Mouse (Mus musculus) ES-E14 (cell line): Measurements from ENCODE around the gene Rnf144b. TPM values are rescaled to one million over a fixed set of nuclear protein-coding genes. Genes with fewer than 3 reads are reported as not detected.
A peak's percentile ranks its signal among the peaks of the same experiment; 100 is the strongest.

ENCODE experiments used
- DNase-seq: peaks from one replicate; pipeline ENCODE4 v3.0.0-alpha.2; 2013; ENCODE audit warnings: low read depth, low spot score
- H3K27ac ChIP-seq: 2 replicates; pipeline ENCODE4 v1.5.1; 2012; ENCODE audit warnings: low read depth, mild to moderate bottlenecking, low read length, moderate library complexity, mixed read lengths; ENCODE audit not compliant: poor library complexity, insufficient read depth, severe bottlenecking
- H3K36me3 ChIP-seq: 2 replicates; pipeline ENCODE4 v1.6.1; 2012; ENCODE audit warnings: mild to moderate bottlenecking, low read length, moderate library complexity, mixed read lengths; ENCODE audit not compliant: control insufficient read depth, poor library complexity, insufficient read depth, severe bottlenecking
- H3K4me1 ChIP-seq, 2 experiments: fragments of 150-350 bp in 1 of 2; sonication (generic) in 1 of 2; 2 replicates each; pipeline ENCODE4 v1.6.1; 2012; ENCODE audit warnings: low read length in 2 of 2, mild to moderate bottlenecking in 1 of 2, mixed read lengths in 1 of 2; ENCODE audit not compliant: control insufficient read depth in 2 of 2, insufficient read depth in 2 of 2, poor library complexity in 1 of 2
- H3K4me3 ChIP-seq, 2 experiments: fragments of 150-350 bp in 1 of 2; sonication (generic) in 1 of 2; 2 replicates each; pipeline ENCODE4 v1.5.1; 2012; ENCODE audit warnings: low read length in 2 of 2, low read depth in 1 of 2, mild to moderate bottlenecking in 1 of 2, mixed read lengths in 1 of 2; ENCODE audit not compliant: insufficient read depth in 1 of 2, poor library complexity in 1 of 2, severe bottlenecking in 1 of 2
- H3K9ac ChIP-seq: 2 replicates; pipeline ENCODE4 v1.6.1; 2012; ENCODE audit warnings: low read depth, mild to moderate bottlenecking, low read length, mixed read lengths; ENCODE audit not compliant: poor library complexity, insufficient read depth, severe bottlenecking
- H3K9me3 ChIP-seq: fragments of 150-350 bp; sonication (generic); 2 replicates; pipeline ENCODE4 v1.6.1; 2012; ENCODE audit warnings: low read depth, mild to moderate bottlenecking, low read length; ENCODE audit not compliant: control insufficient read depth, insufficient read depth
- CHD2 ChIP-seq: IDR thresholded peaks from 2 replicates; pipeline ENCODE4 v1.6.1; 2014; ENCODE audit warnings: mild to moderate bottlenecking, low read depth, low read length, inconsistent platforms
- HCFC1 ChIP-seq: IDR thresholded peaks from 2 replicates; pipeline ENCODE4 v1.6.1; 2012; ENCODE audit warnings: low read length, inconsistent platforms, borderline replicate concordance; ENCODE audit not compliant: insufficient read depth
- MAFK ChIP-seq: IDR thresholded peaks from 2 replicates; pipeline ENCODE4 v1.6.1; 2014; ENCODE audit warnings: mild to moderate bottlenecking, low read depth, low read length, inconsistent platforms; ENCODE audit not compliant: insufficient read depth
- ZC3H11A ChIP-seq: IDR thresholded peaks from 2 replicates; pipeline ENCODE4 v1.6.1; 2012; ENCODE audit warnings: low read depth, mild to moderate bottlenecking, inconsistent platforms, low read length, borderline replicate concordance
- ZNF384 ChIP-seq: IDR thresholded peaks from 2 replicates; pipeline ENCODE4 v1.6.1; 2012; ENCODE audit warnings: low read depth, low read length, inconsistent platforms
- in situ Hi-C, 2 experiments: fragments of 600-800 bp; cut with MboI; formaldehyde crosslinking; loops; one replicate each; pipeline ENCODE4 v1.15.1; 2025; ENCODE audit warnings: low sequenced_read_pairs in 2 of 2, inconsistent platforms in 1 of 2; ENCODE audit not compliant: unreplicated experiment in 2 of 2
- total RNA-seq: library from RNA; depleted of rRNA; stranded (reverse); fragments of 300-350 nt; gene quantifications from 2 replicates; pipeline ENCODE4 v1.2.3, GENCODE M21; 2012

The Rnf144b gene
- total RNA-seq, 1 experiment, result 1.2 TPM

DNA sequence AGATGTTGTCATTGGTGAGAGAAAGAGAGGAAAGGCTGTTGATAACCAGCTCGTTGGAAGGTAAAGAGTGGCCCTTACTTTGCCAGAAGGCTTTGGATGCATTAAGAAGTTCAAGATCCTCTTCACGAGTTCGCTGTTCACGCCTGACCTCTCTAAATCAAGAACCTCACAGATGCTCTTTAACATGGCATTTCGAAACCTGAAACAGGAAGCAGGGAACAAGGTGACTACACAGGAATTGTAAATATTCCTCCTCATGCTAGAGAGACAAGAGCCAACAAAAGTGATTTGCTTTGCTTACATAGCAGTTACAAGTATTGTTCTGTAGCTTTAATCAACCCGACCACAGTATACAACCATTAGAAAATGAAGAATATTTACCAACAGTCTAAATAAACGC, 23.2 kb upstream of the Rnf144b start:
- no peak overlapping the region for H3K9ac ChIP-seq
- H3K9me3 ChIP-seq, result no peaks in the 10 kb centered on the region
- no peak overlapping the region for H3K27ac ChIP-seq
- H3K4me3 ChIP-seq, result no peak overlapping the region
- no peak for DNase-seq
- H3K4me1 ChIP-seq, result peaks cover 3 to 5% of the 10 kb centered on the region in 2 experiments; a peak in 2 of 4 replicates
- peaks cover 25% of the 10 kb centered on the region for H3K36me3 ChIP-seq
- TF ChIP-seq CHD2 (no peak), ZC3H11A (no peak), ZNF384 (no peak), MAFK (no peak), HCFC1 (no peak)
- in situ Hi-C loops, result no loop called here

DNA sequence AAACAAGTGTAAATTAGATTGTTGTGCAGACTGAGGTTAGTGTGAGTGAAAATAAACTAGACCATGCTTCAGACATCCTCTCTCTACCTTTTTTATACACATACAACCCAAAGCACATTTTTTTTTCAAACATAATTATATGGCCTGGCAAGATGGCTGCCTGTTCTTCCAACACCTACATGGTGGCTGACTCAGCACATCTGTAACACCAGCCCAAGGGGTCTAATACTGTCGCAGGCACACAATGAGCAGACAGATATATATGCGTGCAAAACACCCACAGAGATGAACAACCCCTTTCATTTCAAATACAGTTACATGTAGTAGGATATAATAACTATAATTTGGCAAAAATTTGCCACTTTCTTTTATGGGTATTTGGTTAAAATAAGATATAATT, 21.9 kb upstream of the Rnf144b start:
- no peaks in the 10 kb centered on the region for H3K9me3 ChIP-seq
- no peak overlapping the region for H3K9ac ChIP-seq
- H3K4me3 ChIP-seq, result no peak overlapping the region
- peaks cover 20% of the 10 kb centered on the region for H3K36me3 ChIP-seq
- in situ Hi-C loops, result no loop called here
- H3K4me1 ChIP-seq, result peaks cover 4 to 5% of the 10 kb centered on the region in 2 experiments; a peak in 2 of 4 replicates
- no peak for TF ChIP-seq HCFC1
- TF ChIP-seq ZC3H11A, result no peak
- peak; percentile 82 for TF ChIP-seq MAFK
- TF ChIP-seq ZNF384, result no peak
- TF ChIP-seq CHD2, result no peak
- DNase-seq, result no peak
- H3K27ac ChIP-seq, result no peak overlapping the region

DNA sequence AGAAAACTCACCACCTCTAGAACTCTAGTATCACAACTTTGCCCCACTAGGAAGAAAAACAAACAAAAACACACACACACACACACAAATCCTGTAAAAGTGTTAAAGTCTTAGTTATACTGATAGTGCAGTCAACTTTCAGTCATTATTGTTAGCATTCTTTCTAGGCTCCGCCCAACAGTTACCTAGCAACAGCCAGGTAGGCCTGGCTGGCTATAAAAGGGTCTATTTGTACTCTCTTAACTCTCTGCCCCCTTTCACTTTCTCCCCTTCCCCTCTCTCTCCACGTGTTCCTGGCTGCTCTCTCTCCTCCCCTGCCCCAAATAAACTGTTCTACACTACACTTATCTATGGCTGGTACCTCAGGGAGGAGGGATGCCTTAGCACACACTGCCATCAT, 18.3 kb upstream of the Rnf144b start:
- H3K36me3 ChIP-seq, result peaks cover 10% of the 10 kb centered on the region
- peaks cover 5 to 6% of the 10 kb centered on the region in 2 experiments; a peak in 2 of 4 replicates for H3K4me1 ChIP-seq
- in situ Hi-C loops, result no loop called here
- H3K9ac ChIP-seq, result peak overlapping the region; percentile 51; the same call in 1 of the 2 replicates
- H3K4me3 ChIP-seq, result peak overlapping the region; percentile 37 to 88
- DNase-seq, result no peak
- H3K9me3 ChIP-seq, result no peaks in the 10 kb centered on the region
- no peak overlapping the region for H3K27ac ChIP-seq
- TF ChIP-seq ZC3H11A (no peak), ZNF384 (no peak), HCFC1 (no peak), MAFK (no peak), CHD2 (no peak)

DNA sequence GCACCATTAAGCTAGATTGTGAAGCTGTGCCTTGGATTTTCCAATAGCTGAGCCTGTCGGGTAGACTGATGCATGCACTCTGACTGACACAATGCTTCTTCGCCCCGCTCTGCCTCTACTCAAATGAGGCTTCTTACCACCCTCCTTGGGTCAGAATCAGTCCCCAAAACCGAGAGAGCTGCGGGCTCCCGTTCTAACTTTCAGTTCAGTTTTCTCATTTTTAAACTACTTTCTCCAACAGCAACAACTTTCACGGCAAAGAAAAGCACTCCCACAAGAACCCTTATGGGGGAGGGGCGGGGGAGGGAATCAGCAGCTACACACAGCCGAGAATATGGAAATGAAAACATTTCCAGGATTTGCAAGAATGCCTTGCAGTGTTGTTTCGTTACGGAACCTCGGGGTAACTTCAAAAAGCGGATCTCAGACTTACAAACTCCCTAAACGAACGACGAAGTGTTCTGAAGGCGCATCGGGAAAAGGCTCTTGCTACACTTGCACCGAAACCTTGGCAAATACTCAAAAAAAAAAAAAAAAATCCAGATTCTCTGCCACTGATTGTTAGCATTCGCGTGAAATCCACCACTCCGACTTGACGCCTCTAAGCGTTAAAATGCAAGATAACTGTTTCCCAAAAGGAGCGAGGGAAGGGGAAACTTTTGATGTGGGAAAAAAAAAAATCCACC, 17.5 kb upstream of the Rnf144b start:
- no peak for DNase-seq
- TF ChIP-seq ZNF384 (no peak), CHD2 (no peak), MAFK (no peak), ZC3H11A (no peak), HCFC1 (no peak)
- H3K4me1 ChIP-seq, result peaks cover 5 to 6% of the 10 kb centered on the region in 2 experiments; a peak in 2 of 4 replicates
- peaks cover 8% of the 10 kb centered on the region for H3K36me3 ChIP-seq
- H3K9me3 ChIP-seq, result no peaks in the 10 kb centered on the region
- H3K9ac ChIP-seq, result peak overlapping the region; percentile 100
- H3K27ac ChIP-seq, result peak overlapping the region; percentile 94
- peak overlapping the region; percentile 88 to 98 for H3K4me3 ChIP-seq
- in situ Hi-C loops, result no loop called here
